Mouse (Mus musculus): Measurements from ENCODE around the gene Ly6g6e. TPM values are rescaled to one million over a fixed set of nuclear protein-coding genes. Genes with fewer than 3 reads are reported as not detected.
"Not testable (repeated sequence)": the region's sequence is repeated elsewhere in the genome, so short reads cannot be mapped to it uniquely, and the experiment has no call there.

The Ly6g6e gene
- 50.6 and 53.7 TPM in 2 replicates for polyA plus RNA-seq (2015; fragmentation: Nextera tagmentation; extraction: Ambion mirVana)

GRCm38 (mm10) chr17:35076507-35077176, at the start of gene Ly6g6e:
Gene Ly6g6e (plus strand): TSS chr17:35076902.
- WGBS, result 16% methylated on average over 10 of the region's 10 CpGs
- ATAC-seq (ENCODE audit: insufficient number of reproducible peaks, low FRiP score, low TSS enrichment, low read depth), result no peak
- H3K9ac ChIP-seq, result no peak within 1 kb of the TSS

DNA sequence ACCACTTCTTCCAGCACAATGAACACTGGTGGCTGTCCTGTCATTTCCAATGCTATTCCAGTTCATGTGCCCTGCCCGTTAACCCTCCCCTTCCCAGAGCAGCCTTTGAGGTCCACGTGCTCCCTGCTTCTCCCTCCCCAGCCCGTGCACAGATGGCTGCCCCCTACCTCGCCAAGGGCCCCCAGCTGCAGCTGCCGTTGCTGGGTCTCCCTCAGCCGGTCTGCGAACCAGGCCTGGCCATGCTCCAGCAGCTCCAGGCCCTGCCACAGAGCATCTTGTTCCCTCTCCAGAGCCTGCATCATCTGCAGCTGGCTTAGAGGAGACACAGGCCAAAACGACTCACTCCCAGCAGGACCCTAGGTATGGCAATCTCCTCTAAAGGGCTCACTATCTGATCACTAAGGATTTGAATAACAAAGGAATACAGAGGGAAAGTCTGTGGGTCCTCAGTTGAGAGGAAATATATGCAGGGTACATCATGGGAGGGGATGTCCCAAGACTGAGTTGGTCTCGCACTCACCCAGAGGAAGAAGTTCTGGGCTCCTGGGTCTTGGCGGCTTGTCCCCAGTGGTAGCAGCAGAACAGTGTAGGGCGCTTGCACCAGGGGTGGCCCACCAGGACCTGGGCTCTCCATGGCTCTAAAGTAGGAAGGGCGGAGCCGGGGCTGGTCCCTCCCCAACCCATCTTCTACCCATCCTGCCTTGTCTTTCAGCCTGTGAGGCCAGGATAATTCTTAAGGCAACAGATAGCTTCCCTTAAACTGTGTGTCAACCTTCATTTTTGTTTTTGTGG, 49.2 kb upstream of the Ly6g6e start, which contains the start of gene Sapcd1:
Gene Sapcd1 (minus strand): TSS at position 740 of the 792 bp plus-strand sequence.
- no peaks in the 10 kb centered on the region for H3K36me3 ChIP-seq
- peak within 1 kb of the TSS; percentile 14 for H3K4me3 ChIP-seq
- 31% methylated on average over 13 of the region's 13 CpGs for WGBS
- no peaks in the 10 kb centered on the region for H3K9me3 ChIP-seq
- H3K27me3 ChIP-seq, result no peaks in the 10 kb centered on the region
- ATAC-seq (ENCODE audit: insufficient number of reproducible peaks, low FRiP score, low TSS enrichment, low read depth), result peak; percentile 67; the same call in 1 of the 2 replicates
- H3K4me1 ChIP-seq, result peaks cover 33% of the 10 kb centered on the region
- no peak within 1 kb of the TSS; the same call in 1 of the 2 replicates for H3K9ac ChIP-seq
- H3K27ac ChIP-seq, result peak within 1 kb of the TSS; percentile 69
- peak within 1 kb of the TSS; percentile 31; the same call in 1 of the 2 replicates for H3K4me2 ChIP-seq

More at GRCm38 (mm10) chr17:35076507-35077176, at the start of gene Ly6g6e:
- Histone ChIP-seq H3K27me3 (0 out of 2 replicates have a peak, but pooled peaks cover 5% of the 10 kb centered on the region), H3K27ac (peak within 1 kb of the TSS; percentile 27; the same call in 1 of the 2 replicates), H3K4me3 (peak within 1 kb of the TSS; percentile 15), H3K4me2 (peak within 1 kb of the TSS; percentile 30), H3K4me1 (peaks cover 23% of the 10 kb centered on the region), H3K36me3 (no peaks in the 10 kb centered on the region), H3K9me3 (no peaks in the 10 kb centered on the region)

GRCm38 (mm10) chr17:35028315-35028714, 48.4 kb upstream of the Ly6g6e start:
- Histone ChIP-seq H3K4me2 (no peak overlapping the region), H3K9ac (no peak overlapping the region), H3K27ac (no peak overlapping the region), H3K9me3 (no peaks in the 10 kb centered on the region), H3K4me1 (peaks cover 33% of the 10 kb centered on the region), H3K4me3 (no peak overlapping the region), H3K27me3 (no peaks in the 10 kb centered on the region), H3K36me3 (no peaks in the 10 kb centered on the region)
- ATAC-seq (ENCODE audit: insufficient number of reproducible peaks, low FRiP score, low TSS enrichment, low read depth), result no peak
- 84% methylated on average over 2 of the region's 2 CpGs for WGBS

- peaks cover 30% of the 10 kb centered on the region for H3K4me1 ChIP-seq
- no peaks in the 10 kb centered on the region for H3K9me3 ChIP-seq
- H3K36me3 ChIP-seq, result no peaks in the 10 kb centered on the region
- no peaks in the 10 kb centered on the region for H3K27me3 ChIP-seq
- no peak for ATAC-seq (ENCODE audit: insufficient number of reproducible peaks, low FRiP score, low TSS enrichment, low read depth)
- no peak overlapping the region for H3K4me3 ChIP-seq
- H3K9ac ChIP-seq, result no peak overlapping the region
- 38% methylated on average over 19 of the region's 19 CpGs for WGBS
- H3K4me2 ChIP-seq, result no peak overlapping the region
- H3K27ac ChIP-seq, result no peak overlapping the region
These were observed 46.8 kb upstream of the Ly6g6e start for GRCm38 (mm10) chr17:35029691-35030532.

GRCm38 (mm10) chr17:35031272-35031671, 45.4 kb upstream of the Ly6g6e start:
- Histone ChIP-seq H3K9ac (no peak overlapping the region), H3K4me2 (no peak overlapping the region), H3K4me3 (no peak overlapping the region), H3K36me3 (no peaks in the 10 kb centered on the region), H3K9me3 (no peaks in the 10 kb centered on the region), H3K27me3 (no peaks in the 10 kb centered on the region), H3K27ac (no peak overlapping the region), H3K4me1 (peaks cover 19% of the 10 kb centered on the region)
- ATAC-seq (ENCODE audit: insufficient number of reproducible peaks, low FRiP score, low TSS enrichment, low read depth), result no peak
- WGBS, result 89% methylated on average over 11 of the region's 11 CpGs

GRCm38 (mm10) chr17:35031880-35032279, 44.8 kb upstream of the Ly6g6e start:
- Histone ChIP-seq H3K4me2 (no peak overlapping the region), H3K36me3 (no peaks in the 10 kb centered on the region), H3K27ac (no peak overlapping the region), H3K4me3 (no peak overlapping the region), H3K4me1 (peaks cover 14% of the 10 kb centered on the region), H3K9ac (no peak overlapping the region), H3K9me3 (no peaks in the 10 kb centered on the region), H3K27me3 (no peaks in the 10 kb centered on the region)
- 81% methylated on average over 7 of the region's 7 CpGs for WGBS
- ATAC-seq (ENCODE audit: insufficient number of reproducible peaks, low FRiP score, low TSS enrichment, low read depth), result no peak

GRCm38 (mm10) chr17:35032323-35032870, 44.3 kb upstream of the Ly6g6e start:
- Histone ChIP-seq H3K4me3 (no peak overlapping the region), H3K27me3 (no peaks in the 10 kb centered on the region), H3K27ac (no peak overlapping the region), H3K4me1 (peaks cover 11% of the 10 kb centered on the region), H3K4me2 (no peak overlapping the region), H3K36me3 (no peaks in the 10 kb centered on the region), H3K9me3 (no peaks in the 10 kb centered on the region), H3K9ac (no peak overlapping the region)
- no peak for ATAC-seq (ENCODE audit: insufficient number of reproducible peaks, low FRiP score, low TSS enrichment, low read depth)
- WGBS, result 65% methylated on average over 8 of the region's 8 CpGs

GRCm38 (mm10) chr17:35033703-35034102, 43.0 kb upstream of the Ly6g6e start:
- not testable (repeated sequence) for H3K4me1 ChIP-seq; H3K4me2 ChIP-seq; H3K9ac ChIP-seq; H3K9me3 ChIP-seq; H3K27ac ChIP-seq; H3K4me3 ChIP-seq; H3K36me3 ChIP-seq; ATAC-seq (ENCODE audit: insufficient number of reproducible peaks, low FRiP score, low TSS enrichment, low read depth); H3K27me3 ChIP-seq
- 68% methylated on average over 1 of the region's 1 CpGs for WGBS

DNA sequence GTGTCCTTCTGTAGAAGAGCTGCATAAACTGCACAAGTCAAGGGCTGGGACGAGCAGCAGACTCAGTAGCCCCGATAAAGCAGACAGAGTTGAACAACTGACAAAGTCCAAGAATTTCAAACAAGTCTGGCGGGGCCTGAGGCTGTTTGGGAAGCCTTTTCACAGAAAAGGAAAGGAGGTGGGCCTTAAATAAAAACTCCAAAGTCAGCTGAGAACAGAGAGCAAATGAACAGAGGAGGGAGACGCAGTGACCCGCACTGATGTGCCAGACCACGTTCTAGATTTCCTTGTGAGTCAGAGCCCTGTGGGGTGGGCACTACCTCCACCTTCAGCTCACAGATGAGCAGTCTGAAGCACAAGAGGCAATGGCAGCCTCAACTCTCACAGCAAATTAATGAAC, 41.8 kb upstream of the Ly6g6e start:
- Histone ChIP-seq H3K36me3 (no peaks in the 10 kb centered on the region), H3K4me3 (no peak overlapping the region), H3K27me3 (no peaks in the 10 kb centered on the region), H3K9me3 (no peaks in the 10 kb centered on the region), H3K4me2 (no peak overlapping the region), H3K4me1 (0 out of 2 replicates have a peak, but pooled peaks cover 1% of the 10 kb centered on the region), H3K9ac (no peak overlapping the region), H3K27ac (no peak overlapping the region)
- WGBS, result 64% methylated on average over 6 of the region's 6 CpGs
- ATAC-seq (ENCODE audit: insufficient number of reproducible peaks, low FRiP score, low TSS enrichment, low read depth), result no peak

- WGBS, result 83% methylated on average over 11 of the region's 11 CpGs
- H3K27me3 ChIP-seq, result no peaks in the 10 kb centered on the region
- no peak for ATAC-seq (ENCODE audit: insufficient number of reproducible peaks, low FRiP score, low TSS enrichment, low read depth)
- no peaks in the 10 kb centered on the region for H3K4me1 ChIP-seq
- H3K36me3 ChIP-seq, result no peaks in the 10 kb centered on the region
- H3K4me3 ChIP-seq, result no peak overlapping the region
- H3K9ac ChIP-seq, result no peak overlapping the region
- H3K4me2 ChIP-seq, result no peak overlapping the region
- no peaks in the 10 kb centered on the region for H3K9me3 ChIP-seq
- no peak overlapping the region for H3K27ac ChIP-seq
These were observed 37.4 kb upstream of the Ly6g6e start for GRCm38 (mm10) chr17:35039121-35039873.

- H3K36me3 ChIP-seq, result no peaks in the 10 kb centered on the region
- no peak overlapping the region for H3K4me3 ChIP-seq
- peaks cover 30% of the 10 kb centered on the region for H3K4me1 ChIP-seq
- no peak for ATAC-seq (ENCODE audit: insufficient number of reproducible peaks, low FRiP score, low TSS enrichment, low read depth)
- H3K27me3 ChIP-seq, result no peaks in the 10 kb centered on the region
- WGBS, result 78% methylated on average over 4 of the region's 4 CpGs
- H3K4me2 ChIP-seq, result no peak overlapping the region
- H3K27ac ChIP-seq, result no peak overlapping the region
- no peaks in the 10 kb centered on the region for H3K9me3 ChIP-seq
- H3K9ac ChIP-seq, result no peak overlapping the region
These were observed 32.9 kb upstream of the Ly6g6e start for GRCm38 (mm10) chr17:35043794-35044193.
